Mouse (Mus musculus) colon, adult 2 months (tissue): ENCODE measurements around the gene Vegfd. TPM values are rescaled to one million over a fixed set of nuclear protein-coding genes. Genes with fewer than 3 reads are reported as not detected.

Source experiments
- polyA plus RNA-seq: library from polyadenylated mRNA; depleted of rRNA; stranded (reverse); fragments of >200 nt; gene quantifications from 2 replicates; pipeline ENCODE4 v1.2.3, GENCODE M21; 2012; rRNA removed

Gene Vegfd
- polyA plus RNA-seq = 0.56 and 0.71 TPM in 2 replicates

GRCm38 (mm10) chrX:164373081-164373480 lies at the start of gene Vegfd:
Gene Vegfd, plus strand, starts transcription at chrX:164373378.

DNA sequence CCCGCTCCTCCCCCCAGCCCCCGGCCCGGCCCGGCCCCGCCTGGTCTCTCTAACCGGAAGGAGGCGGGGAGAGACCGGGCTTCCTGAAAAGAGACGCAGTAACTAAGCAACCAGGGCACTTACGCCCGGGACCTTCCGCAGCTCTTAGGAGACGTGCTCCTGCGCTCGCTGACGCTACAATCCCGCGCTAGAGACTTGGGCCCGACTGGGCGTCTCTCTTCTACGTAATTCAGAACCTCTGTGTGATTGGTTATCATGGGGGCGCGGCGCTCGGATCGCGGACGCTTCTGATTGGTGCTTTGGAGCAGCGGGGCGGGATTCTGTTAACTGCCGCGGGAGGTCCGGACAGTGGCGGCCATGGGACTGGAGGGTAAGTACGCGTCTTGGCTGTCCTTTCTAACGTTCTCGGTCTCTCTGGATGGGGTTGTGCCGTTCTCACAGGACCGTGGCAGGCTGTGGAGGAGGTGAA lies 46.3 kb downstream of the Vegfd start, which contains the start of gene Piga:
Gene Piga (plus strand): TSS at position 317 of the 469 bp plus-strand sequence.

DNA sequence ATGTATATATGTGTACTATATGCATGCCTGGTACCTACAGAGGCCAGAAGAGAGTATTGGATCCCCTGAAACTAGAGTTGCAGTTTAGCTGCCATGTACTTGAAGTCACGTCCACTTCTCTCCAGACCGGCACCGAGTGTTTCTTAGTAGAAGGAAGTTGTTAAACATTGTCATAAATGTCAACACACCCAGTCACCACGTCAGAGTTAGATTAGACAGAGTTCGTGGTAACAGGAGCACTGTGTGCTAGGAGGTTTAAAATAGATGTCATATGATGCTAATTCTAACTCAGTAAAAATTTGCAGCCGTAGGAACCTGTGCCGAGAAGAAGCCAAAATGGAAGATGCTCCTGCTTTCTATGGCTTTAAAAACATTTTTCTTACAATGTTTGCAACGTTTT lies 63.5 kb downstream of the Vegfd start, which contains the start of gene Asb11:
Gene Asb11 (plus strand): TSS at position 286 of the 400 bp plus-strand sequence.

Other genes starting within 250 kb of the Vegfd start
- 0.49 and 0.73 TPM in 2 replicates for gene Ace2, start 234.0 kb upstream of the Vegfd start, polyA plus RNA-seq
- 0.16 and 0.27 TPM in 2 replicates for gene Bmx, start 115.2 kb upstream of the Vegfd start, polyA plus RNA-seq
- gene Pir, start 104.0 kb upstream of the Vegfd start, polyA plus RNA-seq = 0.94 and 3.2 TPM in 2 replicates
- gene Piga, start 46.4 kb downstream of the Vegfd start, polyA plus RNA-seq = 3.1 and 3.5 TPM in 2 replicates
- gene Asb11, start 63.6 kb downstream of the Vegfd start, polyA plus RNA-seq = 2.3 and 2.6 TPM in 2 replicates
- gene Asb9, start 132.9 kb downstream of the Vegfd start, polyA plus RNA-seq = not detected in 2 replicates